Mouse (Mus musculus) left cerebral cortex, adult 9 months (tissue): Measurements from ENCODE around the gene Elavl2.
"Not testable (repeated sequence)": the region's sequence is repeated elsewhere in the genome, so short reads cannot be mapped to it uniquely, and the experiment has no call there.

Source experiments
- DNase-seq, 2 experiments: peaks; one replicate each; pipeline ENCODE4 v3.0.0; 2022; ENCODE audit warnings: low spot score in 2 of 2

Gene Elavl2

GRCm38 (mm10) chr4:91334177-91334576, 66.4 kb downstream of the Elavl2 start:
- no peak for DNase-seq

- DNase-seq, result no peak
Observed at GRCm38 (mm10) chr4:91310801-91311200, 89.8 kb downstream of the Elavl2 start.

- no peak for DNase-seq
Observed at GRCm38 (mm10) chr4:91297706-91298105, 102.9 kb downstream of the Elavl2 start.

- no peak for DNase-seq
Observed at GRCm38 (mm10) chr4:91295317-91295716, 105.3 kb downstream of the Elavl2 start.

- no peak for DNase-seq
Observed at GRCm38 (mm10) chr4:91291526-91291925, 109.1 kb downstream of the Elavl2 start.

- DNase-seq, result no peak
Observed at GRCm38 (mm10) chr4:91290373-91290772, 110.2 kb downstream of the Elavl2 start.

- no peak for DNase-seq
Observed at GRCm38 (mm10) chr4:91289151-91289550, 111.4 kb downstream of the Elavl2 start.

- DNase-seq, result no peak
Observed at GRCm38 (mm10) chr4:91268390-91268789, 132.2 kb downstream of the Elavl2 start.

GRCm38 (mm10) chr4:91263733-91264440, 136.7 kb downstream of the Elavl2 start:
- no peak for DNase-seq

GRCm38 (mm10) chr4:91262839-91263238, 137.7 kb downstream of the Elavl2 start:
- no peak for DNase-seq

GRCm38 (mm10) chr4:91260622-91261021, 140.0 kb downstream of the Elavl2 start:
- DNase-seq, result no peak

GRCm38 (mm10) chr4:91248650-91249049, 151.9 kb downstream of the Elavl2 start:
- DNase-seq, result no peak

GRCm38 (mm10) chr4:91245136-91245535, 155.4 kb downstream of the Elavl2 start:
- DNase-seq, result not testable (repeated sequence)

- DNase-seq, result peak in 1 of 2 experiments; percentile 25
Observed at GRCm38 (mm10) chr4:91244554-91244953, 156.0 kb downstream of the Elavl2 start.

- DNase-seq, result no peak
Observed at GRCm38 (mm10) chr4:91243896-91244295, 156.7 kb downstream of the Elavl2 start.

GRCm38 (mm10) chr4:91238739-91239485, 161.7 kb downstream of the Elavl2 start:
- no peak for DNase-seq

- DNase-seq, result peak in 1 of 2 experiments; percentile 15
Observed at GRCm38 (mm10) chr4:91236976-91237375, 163.6 kb downstream of the Elavl2 start.

- DNase-seq, result peak in 1 of 2 experiments; percentile 20
Observed at GRCm38 (mm10) chr4:91234941-91235340, 165.6 kb downstream of the Elavl2 start.

- DNase-seq, result no peak
Observed at GRCm38 (mm10) chr4:91233599-91233998, 167.0 kb downstream of the Elavl2 start.

- no peak for DNase-seq
Observed at GRCm38 (mm10) chr4:91230439-91230863, 170.1 kb downstream of the Elavl2 start.

- DNase-seq, result no peak
Observed at GRCm38 (mm10) chr4:91228341-91228740, 172.2 kb downstream of the Elavl2 start.

GRCm38 (mm10) chr4:91223811-91224210, 176.8 kb downstream of the Elavl2 start:
- DNase-seq, result no peak

GRCm38 (mm10) chr4:91219322-91219721, 181.3 kb downstream of the Elavl2 start:
- DNase-seq, result no peak
